ENCODE assay signal across 8 mouse cellular contexts in the genomic region with DNA sequence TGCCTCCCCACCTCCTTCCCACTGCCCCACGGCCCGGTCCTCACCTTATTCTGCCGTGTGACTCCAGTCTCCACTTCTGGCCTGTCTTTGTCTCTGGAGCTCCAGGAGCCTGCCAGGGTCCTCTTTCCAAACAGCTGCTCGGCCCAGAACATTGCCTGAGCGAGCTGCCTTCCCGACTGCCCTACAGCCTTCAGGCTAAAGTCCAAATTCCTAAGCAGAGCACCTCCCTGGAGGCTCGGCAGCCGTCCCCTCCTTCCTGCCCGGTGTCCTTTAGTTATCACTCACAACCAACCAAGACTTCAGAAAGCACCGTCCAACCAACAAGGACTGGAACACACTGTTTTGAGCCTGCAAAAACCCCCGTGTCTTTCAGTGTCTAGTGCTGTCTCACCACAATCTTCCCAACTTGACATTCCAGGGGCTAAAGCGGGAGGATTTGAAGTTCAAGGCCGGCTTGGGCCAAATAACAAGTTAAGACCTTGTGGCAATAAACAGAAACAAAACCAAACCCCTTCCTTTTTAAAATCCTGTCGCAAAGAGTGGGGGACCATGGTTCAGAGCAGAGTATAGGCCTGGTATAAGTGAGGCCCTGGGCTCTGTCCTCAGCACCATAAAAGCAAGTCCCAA. TPM values are rescaled to one million over a fixed set of nuclear protein-coding genes. Genes with fewer than 3 reads are reported as not detected.
DNase-seq lines count a peak whose midpoint lies in the region; ATAC-seq and TF ChIP-seq lines count a peak whose summit lies in the region.

TSS of gene Kifc3 (minus strand) at position 164 of the 627 bp plus-strand sequence.

- no peaks in the 10 kb centered on the region for H3K36me3 ChIP-seq in lung, embryonic 14.5 days (ENCODE audit: insufficient read depth)
- H3K36me3 ChIP-seq in stomach, embryonic 16.5 days (ENCODE audit: control insufficient read depth, insufficient read depth, low read length): no peaks in the 10 kb centered on the region

- intact Hi-C loops in heart, postnatal 36 days (cut with DNase I): loop anchor here (2.0 kb wide), 1 partner anchor 58 kb away; no protein-coding TSS in a partner anchor

- DNase-seq in lung, embryonic 14.5 days: no peak
- DNase-seq in lung, postnatal 25 days (ENCODE audit: low spot score): no peak
- DNase-seq in heart, postnatal 36 days: peak in 1 of 2 experiments; percentile 26
- no peak for DNase-seq in layer of hippocampus, postnatal 36 days
- DNase-seq in frontal cortex, postnatal 36 days (ENCODE audit: low spot score in 2 of 2): no peak
- no peak for DNase-seq in cerebellum, adult 18-20 months

- H3K27me3 ChIP-seq in lung, embryonic 14.5 days (ENCODE audit: insufficient read depth, low read length): no peaks in the 10 kb centered on the region
- H3K27me3 ChIP-seq in stomach, embryonic 16.5 days (ENCODE audit: control insufficient read depth, insufficient read depth, low read length): no peaks in the 10 kb centered on the region

- no peak within 1 kb of the TSS for H3K4me3 ChIP-seq in lung, embryonic 14.5 days (ENCODE audit: low read depth, low read length)
- no peak within 1 kb of the TSS for H3K4me3 ChIP-seq in brown adipose tissue, adult 24 weeks (ENCODE audit: insufficient read depth, low read depth, low read length)
- no peak within 1 kb of the TSS for H3K4me3 ChIP-seq in stomach, embryonic 16.5 days (replicated peaks; ENCODE audit: low read length)

- H3K9ac ChIP-seq in lung, embryonic 14.5 days: no peak within 1 kb of the TSS
- H3K9ac ChIP-seq in stomach, embryonic 16.5 days (ENCODE audit: low read length): 0 out of 2 replicates have a peak within 1 kb of the TSS, but pooled peaks have one; percentile 17

- H3K4me1 ChIP-seq in lung, embryonic 14.5 days (ENCODE audit: insufficient read depth): no peaks in the 10 kb centered on the region
- no peaks in the 10 kb centered on the region for H3K4me1 ChIP-seq in brown adipose tissue, adult 24 weeks (ENCODE audit: control insufficient read depth, insufficient read depth, insufficient read length, low read length)
- no peaks in the 10 kb centered on the region for H3K4me1 ChIP-seq in stomach, embryonic 16.5 days (ENCODE audit: control insufficient read depth, insufficient read depth, low read length)

- no peak for TF ChIP-seq CTCF in lung, embryonic 14.5 days (IDR thresholded peaks at IDR 0.05; ENCODE audit: low read depth)

- no peak for ATAC-seq in lung, embryonic 14.5 days (ENCODE audit: insufficient read depth)
- ATAC-seq in stomach, embryonic 16.5 days (ENCODE audit: insufficient read depth, low FRiP score): peak; percentile 63; the same call in 1 of the 2 replicates

- no peaks in the 10 kb centered on the region for H3K9me3 ChIP-seq in lung, embryonic 14.5 days (ENCODE audit: low read depth, low read length)
- no peaks in the 10 kb centered on the region for H3K9me3 ChIP-seq in stomach, embryonic 16.5 days (replicated peaks; ENCODE audit: control insufficient read depth, low read length)

- no peak within 1 kb of the TSS for H3K27ac ChIP-seq in lung, embryonic 14.5 days (ENCODE audit: low read depth)
- no peak within 1 kb of the TSS for H3K27ac ChIP-seq in brown adipose tissue, adult 24 weeks (replicated peaks; ENCODE audit: low read depth, low read length)
- H3K27ac ChIP-seq in stomach, embryonic 16.5 days (ENCODE audit: low read length): no peak within 1 kb of the TSS

- WGBS in lung, embryonic 14.5 days: 40% methylated on average over 14 of the region's 14 CpGs
- WGBS in stomach, embryonic 16.5 days: 46% methylated on average over 14 of the region's 14 CpGs

- H3K4me2 ChIP-seq in lung, embryonic 14.5 days: no peak within 1 kb of the TSS
- no peak within 1 kb of the TSS for H3K4me2 ChIP-seq in stomach, embryonic 16.5 days (ENCODE audit: low read depth, low read length)

RNA-seq across cellular contexts. Expression of gene Kifc3, which starts in this region (rescaled TPM):
- polyA plus RNA-seq in lung, embryonic 14.5 days (2014; fragmentation: Nextera tagmentation; extraction: Ambion mirVana): 17.3 and 20.7 TPM in 2 replicates
- polyA plus RNA-seq in brown adipose tissue, adult 24 weeks (2012; ENCODE audit: insufficient read depth, insufficient read length, missing spikeins): 24.4 and 29.3 TPM in 2 replicates
- 10 to 100 TPM; 65.4 to 71.2 TPM for total RNA-seq in heart, postnatal 36 days (2021)
- 10 to 100 TPM; 61.4 to 62.0 TPM for total RNA-seq in layer of hippocampus, postnatal 36 days (2021)
- polyA plus RNA-seq in stomach, embryonic 16.5 days (2015; fragmentation: Nextera tagmentation; extraction: Ambion mirVana): 13.3 and 13.6 TPM in 2 replicates
